Mouse (Mus musculus): Measurements from ENCODE around the gene Heg1.
A peak's percentile ranks its signal among the peaks of the same experiment; 100 is the strongest.

The Heg1 gene

DNA sequence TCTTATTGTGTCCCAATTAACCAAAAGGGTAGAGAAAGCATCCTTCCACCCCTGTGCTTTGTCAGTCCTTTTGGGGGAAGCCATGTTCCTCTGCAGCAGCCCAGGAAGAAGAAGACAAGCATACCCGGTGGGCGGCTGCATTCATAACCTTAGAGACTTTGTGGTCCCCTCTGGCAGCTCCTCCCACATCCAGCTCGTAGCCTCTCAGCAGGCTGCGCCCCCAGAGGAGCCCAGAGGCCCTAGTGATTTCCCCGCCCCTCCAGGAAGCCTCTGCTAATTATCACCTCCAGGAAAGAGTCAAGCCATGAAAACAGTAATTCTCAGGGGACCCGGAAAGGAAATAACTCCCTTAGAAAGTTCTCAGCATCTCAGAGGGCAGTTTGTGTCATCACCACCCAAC lies 21.1 kb downstream of the Heg1 start:
- DNase-seq (ENCODE audit: low spot score in 2 of 2): peak; percentile 48 to 50

DNA sequence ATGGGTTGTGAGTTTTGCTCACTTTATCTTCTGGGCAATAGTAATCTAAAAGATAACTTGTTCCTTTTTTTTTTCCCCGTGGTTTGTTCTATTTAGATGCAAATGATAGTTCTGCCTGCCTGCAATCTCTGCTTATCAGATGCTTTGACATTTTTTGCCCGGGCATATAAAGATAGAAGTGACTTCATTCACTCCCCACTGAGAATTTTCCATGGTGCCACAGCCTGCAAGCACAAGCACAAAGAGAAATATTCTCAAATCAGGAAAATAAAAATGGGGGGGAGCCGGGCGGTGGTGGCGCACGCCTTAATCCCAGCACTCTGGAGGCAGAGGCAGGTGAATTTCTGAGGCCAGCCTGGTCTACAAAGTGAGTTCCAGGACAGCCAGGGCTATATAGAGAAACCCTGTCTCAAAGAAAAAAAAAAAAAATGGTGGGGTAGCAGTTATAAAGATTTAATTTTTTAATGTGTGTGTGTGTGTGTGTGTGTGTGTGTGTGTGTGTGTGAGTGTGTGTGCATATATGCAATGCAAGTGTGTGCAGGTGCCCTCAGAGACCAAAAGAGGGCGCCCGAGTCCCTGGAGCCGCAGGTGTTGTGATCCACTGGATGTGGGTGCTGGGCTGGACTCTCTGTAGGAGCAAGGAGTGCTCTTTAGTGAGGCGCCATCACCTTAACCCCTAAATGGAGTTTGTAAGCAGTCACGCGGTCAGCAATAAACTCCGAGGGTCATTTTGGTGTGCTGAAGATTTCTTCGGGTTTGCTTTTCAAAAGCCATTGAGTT lies 22.1 kb downstream of the Heg1 start:
- no peak for DNase-seq (ENCODE audit: low spot score in 2 of 2)

DNA sequence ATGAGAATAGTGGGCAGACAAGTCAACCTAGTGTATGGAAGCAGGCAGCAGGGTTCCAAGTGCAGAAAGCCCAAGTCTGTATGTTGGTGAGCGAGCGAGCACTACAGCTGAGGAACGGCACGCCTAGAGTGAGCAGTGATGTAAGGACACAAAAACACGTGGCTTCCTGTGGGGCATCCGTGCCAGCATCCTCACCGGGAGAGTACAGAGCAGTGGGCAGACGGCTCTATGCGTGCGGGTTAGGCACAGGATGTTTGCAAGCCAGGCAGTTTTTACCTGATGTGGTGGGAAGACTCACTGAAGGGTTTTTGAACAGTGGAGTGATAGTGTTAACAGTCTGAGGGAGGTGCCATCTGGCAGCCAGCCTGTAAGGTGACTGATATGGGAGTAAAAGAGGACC lies 23.9 kb downstream of the Heg1 start:
- peak in 1 of 2 experiments; percentile 38 for DNase-seq (ENCODE audit: low spot score in 2 of 2)

- DNase-seq (ENCODE audit: low spot score in 2 of 2): peak in 1 of 2 experiments; percentile 37
These were observed 24.6 kb downstream of the Heg1 start for GRCm38 (mm10) chr16:33708585-33709397.

GRCm38 (mm10) chr16:33714271-33714670 lies 30.1 kb downstream of the Heg1 start:
- peak; percentile 87 to 91 for DNase-seq (ENCODE audit: low spot score in 2 of 2)

DNA sequence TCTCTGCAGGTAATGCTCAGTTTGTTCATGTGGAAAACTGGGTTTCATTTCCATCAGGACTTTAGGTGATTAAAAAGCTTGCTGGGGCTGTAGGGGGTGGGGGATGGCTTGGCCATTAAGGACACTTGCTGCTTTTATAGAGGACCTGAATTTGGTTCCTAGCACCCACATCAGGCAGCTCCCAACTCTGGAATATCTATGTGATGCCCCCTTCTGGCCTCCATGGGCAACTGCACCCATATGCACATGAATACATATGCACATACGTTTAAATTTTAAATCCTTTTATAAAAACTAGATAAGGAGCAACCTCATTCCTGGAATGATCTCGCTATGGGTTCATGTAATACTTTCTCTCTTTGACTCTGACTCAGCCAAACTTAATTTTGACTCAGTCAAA lies 39.1 kb downstream of the Heg1 start:
- no peak for DNase-seq (ENCODE audit: low spot score in 2 of 2)

DNA sequence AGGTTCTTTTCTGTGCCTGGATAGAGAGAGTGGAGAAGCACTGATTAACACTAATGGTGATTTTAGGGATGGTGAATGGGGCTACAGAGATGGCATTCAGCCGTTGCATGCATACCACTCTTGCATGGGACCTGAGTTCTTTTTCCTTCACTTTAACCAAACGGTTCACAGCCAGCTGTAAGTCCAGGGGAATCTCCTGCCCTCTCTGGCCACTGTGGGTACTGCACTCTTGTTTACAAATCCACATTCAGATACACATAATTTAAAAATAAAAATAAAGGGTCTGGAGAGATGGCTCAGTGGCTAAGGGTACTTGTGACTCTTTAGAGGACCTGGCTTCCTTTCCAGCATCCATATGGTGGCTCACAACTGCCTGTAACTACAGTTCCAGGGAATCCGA lies 39.8 kb downstream of the Heg1 start:
- no peak for DNase-seq (ENCODE audit: low spot score in 2 of 2)

DNA sequence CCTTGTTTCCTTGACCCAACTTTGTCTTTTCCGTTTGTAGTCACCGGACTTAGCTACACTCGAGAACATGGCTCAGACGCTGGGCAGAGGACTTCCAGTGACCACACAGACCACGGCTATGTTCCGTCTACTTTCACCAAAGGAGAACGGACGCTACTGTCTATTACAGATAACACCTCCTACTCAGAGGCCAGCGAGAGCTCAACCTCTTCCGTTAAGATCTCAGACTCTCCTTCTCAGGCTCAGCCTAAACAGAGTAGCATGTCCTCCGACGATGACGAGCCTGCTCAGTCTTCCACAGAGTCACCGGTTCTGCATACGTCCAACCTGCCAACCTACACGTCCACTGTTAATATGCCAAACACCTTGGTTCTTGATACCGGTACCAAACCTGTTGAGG lies 42.1 kb downstream of the Heg1 start:
- no peak for DNase-seq (ENCODE audit: low spot score in 2 of 2)

GRCm38 (mm10) chr16:33726892-33727291 lies 42.7 kb downstream of the Heg1 start:
- no peak for DNase-seq (ENCODE audit: low spot score in 2 of 2)

DNA sequence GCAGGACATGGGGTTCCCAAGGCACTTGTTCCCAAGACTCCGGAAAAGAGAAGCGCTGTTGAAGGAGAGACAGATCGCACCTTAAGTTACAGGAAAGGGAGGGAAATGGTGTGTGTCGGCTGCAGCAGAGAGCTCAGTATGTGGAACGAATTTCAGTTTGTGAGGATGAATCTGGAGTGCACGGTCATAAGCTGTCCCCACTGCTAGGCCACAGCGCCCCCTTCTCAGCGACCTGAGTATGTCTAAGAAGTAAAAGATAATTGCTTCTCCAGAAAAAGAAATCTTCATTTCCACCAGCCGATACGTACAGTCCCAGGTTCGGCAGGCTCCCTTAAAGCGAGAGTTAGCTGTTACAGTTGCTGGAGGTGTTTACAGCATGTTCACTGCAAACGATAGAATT lies 44.3 kb downstream of the Heg1 start:
- DNase-seq (ENCODE audit: low spot score in 2 of 2): no peak

DNA sequence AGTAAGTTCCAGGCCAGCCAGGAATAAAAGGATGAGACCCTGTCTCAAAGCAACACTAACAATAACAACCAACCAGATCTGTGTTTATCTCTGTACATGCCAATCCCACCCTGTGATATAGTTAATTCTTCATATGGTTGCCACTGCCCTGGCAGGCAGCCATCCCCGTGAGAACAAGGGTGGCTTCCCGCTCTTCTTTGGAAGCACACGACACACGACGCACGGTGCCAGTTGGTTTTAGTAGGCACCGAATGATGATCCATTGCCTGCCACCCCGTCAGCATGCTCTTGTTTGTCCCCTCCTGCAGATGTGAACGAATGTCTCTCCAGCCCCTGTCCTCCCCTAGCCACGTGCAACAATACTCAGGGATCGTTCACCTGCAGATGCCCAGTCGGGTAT lies 47.1 kb downstream of the Heg1 start:
- no peak for DNase-seq (ENCODE audit: low spot score in 2 of 2)

- DNase-seq (ENCODE audit: low spot score in 2 of 2): peak; percentile 75 to 76
These were observed 48.1 kb downstream of the Heg1 start for GRCm38 (mm10) chr16:33732237-33732749.

DNA sequence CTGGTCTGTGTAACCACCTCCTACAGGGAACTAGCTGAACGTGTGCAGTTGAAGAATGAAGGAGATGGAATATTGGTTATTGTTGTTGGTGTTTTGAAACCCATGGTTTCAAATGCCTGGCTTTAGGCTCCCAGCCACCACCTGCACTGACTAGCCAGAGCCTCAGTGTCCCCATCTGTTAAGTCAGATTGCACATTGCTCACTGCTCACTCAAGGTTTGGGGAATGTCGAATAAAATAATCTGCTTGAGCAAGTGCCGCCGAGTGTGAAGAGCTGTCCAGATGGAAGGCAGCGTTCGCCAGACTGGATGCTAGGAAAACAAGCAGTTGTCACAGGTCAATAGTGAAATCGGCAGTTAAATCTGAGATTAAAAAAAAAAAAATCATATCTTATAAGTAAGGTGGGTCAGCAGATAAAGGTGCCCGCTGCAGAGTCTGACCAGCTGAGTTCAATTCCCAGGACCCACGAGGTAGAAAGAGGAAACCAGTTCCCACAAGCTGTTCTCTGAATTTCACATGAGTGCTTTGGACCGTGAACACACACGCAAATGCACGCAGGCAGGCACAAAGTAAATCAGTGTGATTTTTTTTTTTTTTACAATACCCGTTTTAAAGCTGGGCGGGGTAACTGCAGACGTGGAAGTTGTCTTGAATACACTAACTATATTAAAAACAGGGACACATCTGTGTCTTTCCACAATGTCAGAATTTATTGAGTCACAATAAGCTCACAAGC lies 48.8 kb downstream of the Heg1 start:
- DNase-seq (ENCODE audit: low spot score in 2 of 2): peak; percentile 74 to 78

DNA sequence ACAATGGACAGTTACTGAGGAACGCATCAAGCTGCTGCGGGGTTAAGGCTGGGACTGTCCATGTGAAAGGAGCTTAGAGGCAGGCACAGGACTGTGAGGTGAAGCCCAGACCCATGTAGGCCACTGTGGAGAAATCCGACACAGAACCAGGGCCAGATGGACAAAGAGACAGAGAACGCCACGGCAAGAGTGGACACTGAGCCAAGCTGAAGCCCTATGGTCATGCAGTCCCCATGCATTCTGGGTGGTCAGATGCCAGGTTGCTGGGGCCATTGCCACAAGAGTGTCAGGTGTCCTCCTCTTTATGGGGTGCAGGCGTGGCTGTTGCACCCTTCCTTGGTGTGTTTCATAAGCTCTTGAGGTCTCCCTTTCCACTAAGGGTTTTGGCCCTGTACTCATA lies 49.7 kb downstream of the Heg1 start:
- DNase-seq (ENCODE audit: low spot score in 2 of 2): no peak

- peak; percentile 78 to 82 for DNase-seq (ENCODE audit: low spot score in 2 of 2)
These were observed 50.4 kb downstream of the Heg1 start for GRCm38 (mm10) chr16:33734545-33734944.

- DNase-seq (ENCODE audit: low spot score in 2 of 2): peak; percentile 42 to 51
These were observed 51.1 kb downstream of the Heg1 start for GRCm38 (mm10) chr16:33735238-33735637.

DNA sequence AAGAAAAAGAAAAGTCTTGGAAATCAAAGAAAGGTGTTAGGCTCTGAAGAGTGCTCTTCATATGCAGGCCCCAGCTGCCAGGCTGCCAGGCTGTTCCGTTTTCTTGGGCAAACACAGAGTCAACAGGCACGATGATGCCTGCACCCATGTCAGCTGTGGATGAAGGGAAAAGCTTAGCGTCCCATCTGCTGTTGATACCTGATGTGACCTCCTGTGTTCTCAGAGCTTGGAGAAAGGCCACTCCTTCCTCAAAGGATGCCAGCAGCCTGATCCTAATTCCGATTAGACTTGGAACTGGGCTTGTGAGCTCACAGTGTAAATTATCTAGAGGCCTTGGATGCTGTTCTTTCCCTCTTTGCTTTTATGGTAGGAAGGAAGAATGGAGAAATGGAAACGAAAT lies 51.6 kb downstream of the Heg1 start:
- no peak for DNase-seq (ENCODE audit: low spot score in 2 of 2)

GRCm38 (mm10) chr16:33736746-33737145 lies 52.6 kb downstream of the Heg1 start:
- DNase-seq (ENCODE audit: low spot score in 2 of 2): no peak

- DNase-seq (ENCODE audit: low spot score in 2 of 2): no peak
These were observed 55.0 kb downstream of the Heg1 start for GRCm38 (mm10) chr16:33738949-33739719.

GRCm38 (mm10) chr16:33739802-33740201 lies 55.6 kb downstream of the Heg1 start:
- DNase-seq (ENCODE audit: low spot score in 2 of 2): peak; percentile 65 to 67

DNA sequence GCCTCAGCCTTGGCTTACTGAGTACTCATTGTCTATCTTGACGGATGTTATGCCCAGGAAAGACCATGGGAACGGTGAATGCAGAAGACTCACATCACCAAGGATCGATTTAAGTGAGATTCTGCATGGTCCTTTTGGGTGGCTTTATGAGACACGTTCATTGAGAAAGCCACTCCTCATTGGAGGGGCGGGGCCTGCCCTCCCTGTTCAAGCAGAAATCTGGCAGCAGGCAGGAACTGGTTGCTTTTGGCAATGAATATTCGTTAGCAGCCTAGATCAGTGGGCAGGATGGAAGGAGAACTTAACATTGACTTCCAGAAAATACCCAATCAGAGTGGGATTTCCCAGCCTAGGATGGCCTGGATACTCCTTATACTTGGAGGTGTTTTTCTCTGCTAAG lies 56.2 kb downstream of the Heg1 start:
- DNase-seq (ENCODE audit: low spot score in 2 of 2): no peak
